Mouse (Mus musculus) heart, adult 2 months (tissue): Measurements from ENCODE around the gene Acvr1.

Experiments
- EP300 ChIP-seq: fragments of 200-500 bp; IDR thresholded peaks from 2 replicates; pipeline ENCODE4 v1.6.1; 2011; ENCODE audit warnings: low read depth, low read length, control low read depth; ENCODE audit not compliant: insufficient read depth
- POLR2A ChIP-seq: fragments of 200-500 bp; IDR thresholded peaks from 2 replicates; pipeline ENCODE4 v1.6.1; 2011; ENCODE audit warnings: mild to moderate bottlenecking, low read depth, low read length, control low read depth; ENCODE audit not compliant: insufficient read depth

- TF ChIP-seq EP300 (no peak), POLR2A (no peak)
Measured at GRCm38 (mm10) chr2:58408926-58409634, 157.9 kb downstream of the Acvr1 start.
